Comparison of ENCODE assay signal across 8 mouse cellular contexts in genomic region chr7:67372729-67373583, GRCm38 (mm10). TPM values are rescaled to one million over a fixed set of nuclear protein-coding genes. Genes with fewer than 3 reads are reported as not detected.
A peak's percentile ranks its signal among the peaks of the same experiment; 100 is the strongest.
DNase-seq lines count a peak whose midpoint lies in the region; ATAC-seq and TF ChIP-seq lines count a peak whose summit lies in the region.

TSS of gene Mef2a (minus strand) at chr7:67372858.

- TF ChIP-seq EP300 in heart, postnatal 0 days (IDR thresholded peaks at IDR 0.05; ENCODE audit: low read depth), result peak; percentile 99

- H3K9me3 ChIP-seq in E14TG2a.4 (ENCODE audit: low read length), result no peaks in the 10 kb centered on the region
- no peaks in the 10 kb centered on the region for H3K9me3 ChIP-seq in forebrain, embryonic 12.5 days
- H3K9me3 ChIP-seq in heart, postnatal 0 days (replicated peaks; ENCODE audit: control insufficient read depth, low read length), result no peaks in the 10 kb centered on the region
- H3K9me3 ChIP-seq in liver, embryonic 16.5 days (replicated peaks; ENCODE audit: control insufficient read depth, low read length), result no peaks in the 10 kb centered on the region
- no peaks in the 10 kb centered on the region for H3K9me3 ChIP-seq in neural tube, embryonic 13.5 days

- no peaks in the 10 kb centered on the region for H3K36me3 ChIP-seq in E14TG2a.4 (ENCODE audit: insufficient read depth, low read length)
- no peaks in the 10 kb centered on the region for H3K36me3 ChIP-seq in forebrain, embryonic 12.5 days (replicated peaks)
- H3K36me3 ChIP-seq in heart, postnatal 0 days (replicated peaks; ENCODE audit: control insufficient read depth, insufficient read depth, low read length), result no peaks in the 10 kb centered on the region
- no peaks in the 10 kb centered on the region for H3K36me3 ChIP-seq in liver, embryonic 16.5 days (ENCODE audit: control insufficient read depth, insufficient read depth)
- H3K36me3 ChIP-seq in neural tube, embryonic 13.5 days, result no peaks in the 10 kb centered on the region
- H3K36me3 ChIP-seq in testis, adult 2 months (ENCODE audit: control insufficient read depth, insufficient read depth, low read length), result no peaks in the 10 kb centered on the region

- under 1% methylated on average over 80 of the region's 89 CpGs for WGBS in forebrain, embryonic 12.5 days
- WGBS in heart, postnatal 0 days, result under 1% methylated on average over 89 of the region's 89 CpGs
- 0% methylated on average over 83 of the region's 89 CpGs for WGBS in liver, embryonic 16.5 days (ENCODE audit: insufficient replicate concordance)
- under 1% methylated on average over 88 of the region's 89 CpGs for WGBS in neural tube, embryonic 13.5 days

- ATAC-seq in forebrain, embryonic 12.5 days (ENCODE audit: low FRiP score), result peak; percentile 95
- peak; percentile 95 for ATAC-seq in heart, postnatal 0 days (ENCODE audit: insufficient read depth, low read depth)
- ATAC-seq in liver, embryonic 16.5 days (ENCODE audit: low read depth), result peak; percentile 90
- ATAC-seq in neural tube, embryonic 13.5 days (ENCODE audit: low read depth), result peak; percentile 95

- peaks cover 20% of the 10 kb centered on the region for H3K4me1 ChIP-seq in E14TG2a.4 (replicated peaks; ENCODE audit: low read depth, low read length)
- H3K4me1 ChIP-seq in forebrain, embryonic 12.5 days, result peaks cover 18% of the 10 kb centered on the region
- peaks cover 30% of the 10 kb centered on the region for H3K4me1 ChIP-seq in heart, postnatal 0 days (ENCODE audit: control insufficient read depth, insufficient read depth)
- peaks cover 24% of the 10 kb centered on the region for H3K4me1 ChIP-seq in liver, embryonic 16.5 days (ENCODE audit: control insufficient read depth, low read depth, low read length)
- peaks cover 32% of the 10 kb centered on the region for H3K4me1 ChIP-seq in neural tube, embryonic 13.5 days (replicated peaks)
- H3K4me1 ChIP-seq in testis, adult 2 months (ENCODE audit: control insufficient read depth, insufficient read depth, low read length), result peaks cover 4% of the 10 kb centered on the region

- H3K27ac ChIP-seq in forebrain, embryonic 12.5 days, result peak within 1 kb of the TSS; percentile 98
- peak within 1 kb of the TSS; percentile 100 for H3K27ac ChIP-seq in heart, postnatal 0 days (ENCODE audit: low read depth)
- peak within 1 kb of the TSS; percentile 92 for H3K27ac ChIP-seq in liver, embryonic 16.5 days (ENCODE audit: low read length)
- H3K27ac ChIP-seq in neural tube, embryonic 13.5 days (replicated peaks), result peak within 1 kb of the TSS; percentile 100
- H3K27ac ChIP-seq in testis, adult 2 months (ENCODE audit: control insufficient read depth, insufficient read depth, low read depth, low read length), result peak within 1 kb of the TSS; percentile 100

- peaks cover 32% of the 10 kb centered on the region for H3K27me3 ChIP-seq in E14TG2a.4 (ENCODE audit: insufficient read depth, low read length)
- no peaks in the 10 kb centered on the region; the same call in 1 of the 2 replicates for H3K27me3 ChIP-seq in forebrain, embryonic 12.5 days
- H3K27me3 ChIP-seq in heart, postnatal 0 days (ENCODE audit: control insufficient read depth, insufficient read depth, low read length), result no peaks in the 10 kb centered on the region
- no peaks in the 10 kb centered on the region for H3K27me3 ChIP-seq in liver, embryonic 16.5 days (ENCODE audit: control insufficient read depth, insufficient read depth, low read depth, low read length)
- no peaks in the 10 kb centered on the region for H3K27me3 ChIP-seq in neural tube, embryonic 13.5 days
- no peaks in the 10 kb centered on the region for H3K27me3 ChIP-seq in testis, adult 2 months (ENCODE audit: control insufficient read depth, insufficient read depth, low read length)

- TF ChIP-seq CTCF in E14TG2a.4 (conservative IDR thresholded peaks at IDR 0.05; ENCODE audit: low read length), result no peak
- no peak for TF ChIP-seq CTCF in heart, postnatal 0 days (IDR thresholded peaks at IDR 0.05; ENCODE audit: low read depth)
- TF ChIP-seq CTCF in testis, adult 2 months (IDR thresholded peaks at IDR 0.05; ENCODE audit: control insufficient read depth, insufficient read depth, insufficient replicate concordance, low read depth, low read length), result no peak

- TF ChIP-seq POLR2A in testis, adult 2 months (IDR thresholded peaks at IDR 0.05; ENCODE audit: control insufficient read depth, low read depth, low read length), result peak; percentile 54

- DNase-seq in c-Kit-positive CD71-positive TER-119-positive erythroid progenitor cells, embryonic 14.5 days (ENCODE audit: low spot score), result peak; percentile 88
- DNase-seq in heart, postnatal 0 days (ENCODE audit: low spot score), result peak; percentile 96
- peak; percentile 97 to 98 for DNase-seq in kidney, postnatal 4 days

- peak within 1 kb of the TSS; percentile 91 for H3K4me2 ChIP-seq in forebrain, embryonic 12.5 days
- peak within 1 kb of the TSS; percentile 86 for H3K4me2 ChIP-seq in heart, postnatal 0 days (ENCODE audit: low read depth, low read length)
- peak within 1 kb of the TSS; percentile 83 for H3K4me2 ChIP-seq in liver, embryonic 16.5 days (ENCODE audit: low read depth, low read length)
- H3K4me2 ChIP-seq in neural tube, embryonic 13.5 days, result peak within 1 kb of the TSS; percentile 92

- H3K4me3 ChIP-seq in E14TG2a.4 (replicated peaks; ENCODE audit: low read length), result peak within 1 kb of the TSS; percentile 89
- H3K4me3 ChIP-seq in forebrain, embryonic 12.5 days (replicated peaks), result peak within 1 kb of the TSS; percentile 90
- H3K4me3 ChIP-seq in heart, postnatal 0 days (ENCODE audit: low read depth, low read length), result peak within 1 kb of the TSS; percentile 73
- H3K4me3 ChIP-seq in liver, embryonic 16.5 days (ENCODE audit: low read depth, low read length), result peak within 1 kb of the TSS; percentile 92
- peak within 1 kb of the TSS; percentile 94 for H3K4me3 ChIP-seq in neural tube, embryonic 13.5 days
- H3K4me3 ChIP-seq in testis, adult 2 months (ENCODE audit: control insufficient read depth, low read depth, low read length), result peak within 1 kb of the TSS; percentile 98

- H3K9ac ChIP-seq in forebrain, embryonic 12.5 days, result peak within 1 kb of the TSS; percentile 98
- H3K9ac ChIP-seq in heart, postnatal 0 days (replicated peaks; ENCODE audit: low read depth, low read length), result peak within 1 kb of the TSS; percentile 100
- H3K9ac ChIP-seq in liver, embryonic 16.5 days (ENCODE audit: low read depth, low read length), result peak within 1 kb of the TSS; percentile 95
- peak within 1 kb of the TSS; percentile 94 for H3K9ac ChIP-seq in neural tube, embryonic 13.5 days

RNA-seq across cellular contexts. Expression of gene Mef2a, which starts in this region (rescaled TPM):
- 30.6 and 32.1 TPM in 2 replicates for polyA plus RNA-seq in forebrain, embryonic 12.5 days (2016; fragmentation: Nextera tagmentation; extraction: Ambion mirVana)
- total RNA-seq in heart, postnatal 0 days (2014; rRNA removed; ENCODE audit: low replicate concordance), result 158 and 165 TPM in 2 replicates
- polyA plus RNA-seq in heart, postnatal 0 days (2015; fragmentation: Nextera tagmentation; extraction: Ambion mirVana), result 96.9 and 112 TPM in 2 replicates
- polyA plus RNA-seq in liver, embryonic 16.5 days (2015; fragmentation: Nextera tagmentation; extraction: Ambion mirVana), result 11.4 and 12.0 TPM in 2 replicates
- polyA plus RNA-seq in neural tube, embryonic 13.5 days (2015; fragmentation: Nextera tagmentation; extraction: Ambion mirVana), result 33.5 and 36.1 TPM in 2 replicates
- 19.8 and 21.3 TPM in 2 replicates for polyA plus RNA-seq in testis, adult 2 months (2012; rRNA removed)

Comparison
In these comparisons a context has a peak if more than half of its experiments do, and no peak if none do; other contexts are left out.
1. Peak in every context shown above with its lines: DNase-seq, ATAC-seq, H3K4me3 ChIP-seq and H3K27ac ChIP-seq.